Mouse (Mus musculus) G1E-ER4 (cell line): ENCODE data around the gene Itpr1. TPM values are rescaled to one million over a fixed set of nuclear protein-coding genes. Genes with fewer than 3 reads are reported as not detected.

Experiments
- GATA1 ChIP-seq: IDR thresholded peaks from one replicate; pipeline ENCODE4 v1.8.0; 2012; ENCODE audit warnings: low read length, inconsistent platforms
- polyA plus RNA-seq: library from polyadenylated mRNA; stranded (reverse); fragments of >175 nt; gene quantifications from 2 replicates; pipeline ENCODE4 v1.2.3, GENCODE M21; 2012

Itpr1 gene
- polyA plus RNA-seq, 1 experiment: 6.0 TPM

GRCm38 (mm10) chr6:108549495-108549935 is 336.6 kb downstream of the Itpr1 start:
- TF ChIP-seq GATA1: no peak

- TF ChIP-seq GATA1: no peak
These were observed 339.1 kb downstream of the Itpr1 start for GRCm38 (mm10) chr6:108551725-108552620.

GRCm38 (mm10) chr6:108553013-108553412 is 340.1 kb downstream of the Itpr1 start:
- TF ChIP-seq GATA1: no peak

GRCm38 (mm10) chr6:108553536-108553935 is 340.6 kb downstream of the Itpr1 start:
- TF ChIP-seq GATA1: no peak

GRCm38 (mm10) chr6:108554389-108554788 is 341.5 kb downstream of the Itpr1 start:
- no peak for TF ChIP-seq GATA1

- TF ChIP-seq GATA1: no peak
These were observed 342.0 kb downstream of the Itpr1 start for GRCm38 (mm10) chr6:108554878-108555277.

GRCm38 (mm10) chr6:108557576-108558322 is 344.9 kb downstream of the Itpr1 start:
- TF ChIP-seq GATA1: no peak

- TF ChIP-seq GATA1: no peak
These were observed 350.1 kb downstream of the Itpr1 start for GRCm38 (mm10) chr6:108562971-108563370.

- no peak for TF ChIP-seq GATA1
These were observed 353.7 kb downstream of the Itpr1 start for GRCm38 (mm10) chr6:108566549-108566948.

- no peak for TF ChIP-seq GATA1
These were observed 356.7 kb downstream of the Itpr1 start for GRCm38 (mm10) chr6:108569460-108570187.

- TF ChIP-seq GATA1: no peak
These were observed 357.6 kb downstream of the Itpr1 start for GRCm38 (mm10) chr6:108570351-108571041.

GRCm38 (mm10) chr6:108571042-108571590 is 358.2 kb downstream of the Itpr1 start:
- no peak for TF ChIP-seq GATA1

- no peak for TF ChIP-seq GATA1
These were observed 359.8 kb downstream of the Itpr1 start for GRCm38 (mm10) chr6:108572646-108573045.

GRCm38 (mm10) chr6:108577056-108577455 is 364.2 kb downstream of the Itpr1 start:
- no peak for TF ChIP-seq GATA1

GRCm38 (mm10) chr6:108588426-108588825 is 375.5 kb downstream of the Itpr1 start:
- no peak for TF ChIP-seq GATA1
